Mouse (Mus musculus) layer of hippocampus, adult 2 months (tissue): Measurements from ENCODE around the gene Sgsm2. TPM values are rescaled to one million over a fixed set of nuclear protein-coding genes. Genes with fewer than 3 reads are reported as not detected.

ENCODE experiments used
- DNase-seq, 2 experiments: peaks; one replicate each; pipeline ENCODE4 v3.0.0; 2022; ENCODE audit warnings: low spot score in 2 of 2
- H3K27ac ChIP-seq: fragments of 200-600 bp; 2 replicates; pipeline ENCODE4 v1.8.1; 2022
- H3K4me3 ChIP-seq: fragments of 200-600 bp; 2 replicates; pipeline ENCODE4 v1.8.1; 2022; ENCODE audit warnings: mild to moderate bottlenecking
- CTCF ChIP-seq: fragments of 200-600 bp; conservative IDR thresholded peaks from 2 replicates; pipeline ENCODE4 v1.8.1; 2022; ENCODE audit warnings: antibody characterized with exemption, mild to moderate bottlenecking, moderate library complexity
- total RNA-seq, 2 experiments: library from RNA; stranded (reverse); gene quantifications; 2 replicates each; pipeline ENCODE4 v1.2.3; 2021

The Sgsm2 gene
- total RNA-seq, 2 experiments from 2014 or later, result 91.7 to 99.3 TPM

DNA sequence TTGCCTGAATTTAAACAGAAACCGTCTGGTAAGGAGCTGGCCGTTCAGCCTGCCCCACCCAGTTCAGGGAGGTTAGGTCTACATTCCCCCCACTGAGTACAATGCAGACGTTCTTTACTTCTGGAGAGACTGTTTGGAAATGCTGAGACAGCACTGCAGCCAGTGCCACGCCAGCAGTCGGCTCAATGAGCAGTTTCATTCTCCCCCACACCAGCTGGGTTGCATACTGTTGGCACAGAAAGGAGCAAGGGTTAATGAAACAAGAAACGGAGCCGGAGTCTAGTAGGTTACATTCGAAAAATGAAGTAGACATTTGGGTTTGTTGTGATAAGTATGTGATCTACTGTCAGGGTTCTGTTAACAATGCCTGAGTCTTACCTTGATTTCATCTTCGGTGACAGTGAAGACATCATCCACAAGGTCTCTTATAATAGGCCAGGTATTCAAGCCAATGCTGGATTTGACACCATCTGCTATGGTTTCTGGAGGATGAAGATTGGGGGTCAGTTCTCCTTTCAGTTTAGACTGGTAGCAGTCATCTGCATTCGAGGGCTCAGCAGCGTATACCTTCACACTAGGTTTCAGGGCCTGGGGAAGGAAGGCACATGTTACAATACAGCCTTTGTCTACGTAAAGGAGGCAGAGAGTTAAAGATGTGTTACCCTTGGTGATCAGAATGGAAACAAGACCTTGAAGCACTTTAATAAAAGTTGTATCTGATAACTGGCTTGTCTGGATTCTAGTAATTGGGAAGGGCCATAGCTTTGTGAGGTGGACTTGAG is 11.9 kb upstream of the Sgsm2 start:
- H3K4me3 ChIP-seq, result no peak overlapping the region
- H3K27ac ChIP-seq, result peak overlapping the region; percentile 32; the same call in 1 of the 2 replicates
- TF ChIP-seq CTCF, result no peak
- DNase-seq, result no peak

DNA sequence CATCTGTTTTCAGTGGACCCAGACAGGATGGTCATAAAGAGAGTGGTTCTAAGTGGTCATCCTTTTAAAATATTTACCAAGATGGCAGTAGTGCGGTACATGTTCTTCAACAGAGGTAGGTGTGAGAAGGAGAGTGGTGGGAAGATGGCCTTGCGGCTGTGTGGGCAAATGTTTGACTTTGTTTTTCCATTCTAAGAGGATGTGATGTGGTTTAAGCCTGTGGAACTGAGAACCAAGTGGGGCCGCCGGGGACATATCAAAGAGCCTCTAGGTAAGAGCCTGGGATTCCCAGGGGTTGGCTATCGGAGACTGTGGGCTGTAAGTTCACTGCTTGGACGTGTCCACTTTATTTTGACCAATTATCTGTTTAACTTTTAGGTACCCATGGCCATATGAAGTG is 11.0 kb upstream of the Sgsm2 start:
- DNase-seq, result no peak
- TF ChIP-seq CTCF, result no peak
- Histone ChIP-seq H3K4me3 (no peak overlapping the region), H3K27ac (no peak overlapping the region; the same call in 1 of the 2 replicates)

GRCm38 (mm10) chr11:74902416-74902815 is 5.6 kb upstream of the Sgsm2 start:
- H3K27ac ChIP-seq, result no peak overlapping the region
- H3K4me3 ChIP-seq, result no peak overlapping the region
- TF ChIP-seq CTCF, result no peak
- no peak for DNase-seq

- no peak for DNase-seq
- no peak for TF ChIP-seq CTCF
- Histone ChIP-seq H3K27ac (no peak overlapping the region), H3K4me3 (no peak overlapping the region)
Measured at GRCm38 (mm10) chr11:74901555-74901954, 4.7 kb upstream of the Sgsm2 start.

DNA sequence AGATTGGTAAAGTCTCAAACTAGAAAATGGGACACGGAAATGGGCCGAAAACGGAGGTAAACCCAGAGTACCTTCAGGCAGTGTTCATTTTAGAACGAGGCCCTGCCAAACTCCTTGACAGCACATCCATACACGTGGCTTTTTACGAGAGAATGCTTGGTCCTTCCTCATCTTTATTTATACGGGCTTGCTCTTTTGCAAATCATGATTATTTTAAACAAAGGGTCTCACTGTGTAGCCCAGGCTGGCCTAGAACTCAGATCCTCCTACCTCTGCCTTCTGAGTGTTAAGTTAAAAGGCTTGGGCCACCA is 1.6 kb upstream of the Sgsm2 start:
- H3K4me3 ChIP-seq, result peak overlapping the region; percentile 82
- peak overlapping the region; percentile 97 for H3K27ac ChIP-seq
- no peak for DNase-seq
- TF ChIP-seq CTCF, result no peak

- Histone ChIP-seq H3K27ac (peak within 1 kb of the TSS; percentile 97), H3K4me3 (peak within 1 kb of the TSS; percentile 82)
- no peak for TF ChIP-seq CTCF
- DNase-seq, result peak; percentile 88 to 89
Measured at GRCm38 (mm10) chr11:74897678-74898516, 1.0 kb upstream of the Sgsm2 start, which contains the start of gene Tsr1. Gene Tsr1, plus strand, starts transcription at chr11:74898071.

DNA sequence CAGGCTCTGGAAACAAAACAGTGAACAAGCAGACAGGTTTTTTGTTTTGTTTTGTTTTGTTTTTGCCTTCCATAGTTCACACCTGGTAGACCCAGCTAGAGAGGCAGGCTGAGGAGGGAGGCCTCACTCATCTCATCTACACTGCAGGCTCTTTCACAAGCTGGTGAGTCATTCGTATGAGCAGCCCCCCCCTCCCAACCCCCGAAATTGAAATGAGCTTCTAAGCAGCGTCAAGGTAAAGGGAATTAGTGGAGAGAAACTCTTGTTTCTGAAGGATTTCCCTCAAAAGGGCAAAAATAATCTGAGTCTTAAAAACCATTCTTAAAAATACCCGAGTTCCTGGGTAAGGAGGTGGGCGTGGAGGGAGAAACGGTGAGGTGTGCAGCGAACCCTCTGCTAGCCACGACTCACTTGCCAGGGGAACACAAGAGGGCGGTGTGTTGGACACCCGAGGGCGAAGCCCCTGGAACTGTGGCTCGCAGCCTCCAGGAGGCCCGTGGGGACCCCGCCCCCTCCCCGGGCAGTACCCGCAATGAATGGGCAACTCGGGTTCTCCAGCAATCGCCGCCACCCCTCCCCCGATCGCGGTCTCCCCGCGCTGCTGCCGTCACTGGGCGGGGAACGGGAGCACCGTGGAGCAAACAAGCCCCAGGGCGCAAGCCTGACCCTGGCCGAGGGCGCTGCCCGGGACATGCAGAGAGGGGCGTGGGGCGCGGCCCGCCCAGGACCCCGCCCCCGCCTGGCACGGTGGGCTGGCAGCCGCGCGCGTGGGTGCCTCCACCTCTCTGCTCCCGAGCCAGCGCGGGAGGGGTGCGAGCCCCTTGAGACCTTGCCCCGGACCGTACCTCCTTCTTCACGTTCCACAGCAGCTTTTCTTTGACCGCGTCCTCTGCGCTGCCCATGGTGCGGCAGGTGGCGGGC is 620 bp downstream of the Sgsm2 start:
- peak; percentile 52 to 62 for DNase-seq
- H3K4me3 ChIP-seq, result peak overlapping the region; percentile 82
- H3K27ac ChIP-seq, result peak overlapping the region; percentile 97
- TF ChIP-seq CTCF, result peak; percentile 63

DNA sequence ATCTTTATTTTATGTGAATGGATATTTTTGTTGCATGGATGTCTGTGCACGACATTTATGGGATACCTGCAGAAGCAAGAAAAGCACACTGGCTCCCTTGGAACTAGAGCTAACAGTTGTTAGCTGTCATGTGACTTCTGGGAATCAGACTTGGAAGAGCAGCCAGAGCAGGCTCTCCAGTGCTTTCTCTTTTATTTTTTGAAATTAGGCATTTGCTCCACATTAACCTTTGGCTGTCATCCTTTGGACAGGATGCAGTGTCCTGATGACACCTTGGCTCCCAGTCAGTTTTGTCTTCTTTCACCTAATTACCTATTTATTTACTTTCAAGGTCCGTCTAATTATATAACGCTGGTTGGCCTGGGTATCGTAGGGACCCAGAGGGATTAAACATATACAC is 2.2 kb downstream of the Sgsm2 start:
- TF ChIP-seq CTCF, result no peak
- no peak for DNase-seq
- Histone ChIP-seq H3K27ac (peak overlapping the region; percentile 97), H3K4me3 (peak overlapping the region; percentile 82; the same call in 1 of the 2 replicates)

DNA sequence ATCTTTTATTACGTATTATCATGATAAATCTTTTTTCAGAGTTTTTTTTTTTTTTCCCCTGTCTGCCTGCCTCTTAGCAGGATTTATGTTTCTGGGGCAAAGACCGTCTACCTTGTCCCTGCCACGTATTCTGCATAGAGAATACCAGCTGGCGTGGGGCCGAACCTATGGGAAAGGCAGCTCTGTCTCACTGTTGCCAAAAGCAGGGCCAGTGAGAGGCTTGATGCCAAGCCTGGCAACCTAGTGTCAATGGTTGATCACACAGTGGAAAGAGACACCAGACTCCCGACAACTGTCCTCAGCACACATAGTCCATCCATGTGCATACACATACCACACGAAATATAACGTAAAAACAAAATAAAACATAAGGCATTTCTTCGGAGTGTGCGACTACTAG is 13.8 kb downstream of the Sgsm2 start:
- Histone ChIP-seq H3K4me3 (no peak overlapping the region), H3K27ac (peak overlapping the region; percentile 75)
- TF ChIP-seq CTCF, result no peak
- peak in 1 of 2 experiments; percentile 8 for DNase-seq

DNA sequence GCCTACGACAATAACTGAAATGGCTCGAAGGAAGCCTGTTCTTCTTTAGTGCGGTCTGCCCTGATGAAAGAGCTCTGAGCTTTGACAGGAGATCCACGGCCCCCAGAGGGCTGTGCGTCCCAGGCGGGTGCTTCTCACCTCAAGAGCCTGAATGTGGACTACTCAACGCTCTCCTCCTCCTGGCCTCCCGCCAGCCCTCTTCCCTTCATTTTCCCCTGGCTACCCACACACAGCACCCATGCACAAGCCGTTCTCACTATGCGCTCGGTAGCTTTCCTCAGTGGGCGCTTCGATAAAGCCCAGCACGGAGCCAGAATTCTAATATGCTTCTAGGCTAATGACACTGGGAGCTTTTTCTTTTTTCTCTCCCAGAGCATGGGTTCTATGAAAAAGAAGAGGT is 14.9 kb downstream of the Sgsm2 start:
- Histone ChIP-seq H3K27ac (peak overlapping the region; percentile 75), H3K4me3 (no peak overlapping the region)
- TF ChIP-seq CTCF, result no peak
- peak in 1 of 2 experiments; percentile 39 for DNase-seq

DNA sequence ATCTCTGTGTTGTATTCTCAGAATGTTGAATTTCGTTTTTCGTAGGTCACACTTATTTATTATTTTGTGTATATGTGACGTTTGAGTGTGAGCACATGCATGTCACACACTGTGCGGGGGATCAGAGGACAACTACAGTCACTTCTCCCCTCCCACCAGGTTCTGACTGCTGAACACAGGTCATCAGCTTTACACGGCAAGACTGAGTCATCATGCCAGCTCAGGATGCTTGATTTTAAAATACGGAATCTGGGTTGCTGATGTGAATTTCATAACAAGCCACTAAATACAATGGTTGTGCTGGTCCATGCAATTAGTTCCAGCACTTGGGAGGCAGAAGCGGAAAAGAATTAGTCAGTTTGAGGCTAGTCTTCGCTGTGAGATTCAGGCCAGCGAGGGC is 15.9 kb downstream of the Sgsm2 start:
- Histone ChIP-seq H3K4me3 (no peak overlapping the region), H3K27ac (peak overlapping the region; percentile 75)
- no peak for DNase-seq
- no peak for TF ChIP-seq CTCF

- Histone ChIP-seq H3K27ac (peak overlapping the region; percentile 90), H3K4me3 (peak overlapping the region; percentile 45)
- peak; percentile 66 to 82 for DNase-seq
- no peak for TF ChIP-seq CTCF
Measured at GRCm38 (mm10) chr11:74876801-74877200, 20.1 kb downstream of the Sgsm2 start.
